Mouse (Mus musculus) kidney, adult 2 months (tissue): ENCODE measurements around the gene Pax3.

Experiments used
- CTCF ChIP-seq: fragments of 200-500 bp; conservative IDR thresholded peaks from 2 replicates; pipeline ENCODE4 v1.5.1; 2011; ENCODE audit warnings: low read depth, mild to moderate bottlenecking, control low read depth, low read length, moderate library complexity, mixed read lengths; ENCODE audit not compliant: insufficient read depth, insufficient read length
- POLR2A ChIP-seq: fragments of 200-500 bp; IDR thresholded peaks from one replicate; pipeline ENCODE4 v1.6.1; 2011; ENCODE audit warnings: low read depth, low read length, control low read depth

DNA sequence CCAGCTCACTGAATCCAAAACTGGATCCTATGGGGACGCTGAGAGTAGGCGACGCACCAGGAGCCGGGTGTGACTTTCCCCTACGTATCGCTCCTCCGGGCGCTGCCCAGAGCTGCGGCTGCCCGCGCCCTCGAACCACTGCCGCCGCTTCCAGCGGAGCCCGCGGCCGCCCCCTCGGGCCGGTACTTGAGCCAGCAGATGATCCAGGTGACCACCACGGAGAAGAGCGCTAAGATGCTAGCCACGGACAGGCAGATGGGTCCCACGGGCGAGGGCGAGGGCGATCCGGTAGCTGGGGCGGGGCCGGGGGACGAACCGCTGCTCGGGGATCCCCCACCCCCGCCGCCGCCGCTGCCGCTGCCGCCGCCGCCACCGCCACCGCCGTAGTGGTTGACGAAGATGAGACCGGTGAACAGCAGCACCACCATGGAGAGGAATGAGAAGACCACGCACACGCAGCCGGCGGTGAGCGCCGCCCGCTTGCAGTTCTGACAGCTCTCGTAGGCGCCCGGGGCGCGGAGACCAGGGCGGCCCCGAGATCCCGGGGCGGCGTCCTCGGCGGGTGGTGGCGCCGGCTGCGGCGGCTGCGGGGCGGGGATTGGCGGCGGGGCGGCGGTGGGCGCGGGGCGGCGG, 19.7 kb upstream of the Pax3 start:
- TF ChIP-seq POLR2A (no peak), CTCF (no peak)
